Mouse (Mus musculus) left cerebral cortex, adult 8-10 months (tissue): Measurements from ENCODE around the gene Degs1. TPM values are rescaled to one million over a fixed set of nuclear protein-coding genes. Genes with fewer than 3 reads are reported as not detected.

Experiments used
- DNase-seq, 2 experiments: peaks; one replicate each; pipeline ENCODE4 v3.0.0; 2022; ENCODE audit warnings: low spot score in 2 of 2
- total RNA-seq, 4 experiments: library from RNA; stranded (reverse); gene quantifications; 2 replicates each; pipeline ENCODE4 v1.2.4; 2022

The Degs1 gene
- total RNA-seq, 4 experiments from 2014 or later = 73.6 to 84.7 (median 79.1) TPM

- peak in 1 of 2 experiments; percentile 6 for DNase-seq
These were observed 1.3 kb downstream of the Degs1 start for GRCm38 (mm10) chr1:182281251-182281711.

- DNase-seq = no peak
These were observed 2.0 kb downstream of the Degs1 start for GRCm38 (mm10) chr1:182280577-182280976.

GRCm38 (mm10) chr1:182280046-182280445 lies 2.6 kb downstream of the Degs1 start:
- no peak for DNase-seq

GRCm38 (mm10) chr1:182279436-182279835 lies 3.2 kb downstream of the Degs1 start:
- DNase-seq = no peak

- DNase-seq = no peak
These were observed 7.5 kb downstream of the Degs1 start for GRCm38 (mm10) chr1:182275109-182275508.

GRCm38 (mm10) chr1:182271632-182272031 lies 11.0 kb downstream of the Degs1 start:
- no peak for DNase-seq

GRCm38 (mm10) chr1:182271130-182271529 lies 11.5 kb downstream of the Degs1 start:
- no peak for DNase-seq

- DNase-seq = no peak
These were observed 14.3 kb downstream of the Degs1 start for GRCm38 (mm10) chr1:182268317-182268716.

- no peak for DNase-seq
These were observed 16.5 kb downstream of the Degs1 start for GRCm38 (mm10) chr1:182266028-182266525.

GRCm38 (mm10) chr1:182256041-182256680 lies 26.4 kb downstream of the Degs1 start:
- no peak for DNase-seq

GRCm38 (mm10) chr1:182255031-182255430 lies 27.6 kb downstream of the Degs1 start:
- DNase-seq = no peak

- DNase-seq = no peak
These were observed 28.0 kb downstream of the Degs1 start for GRCm38 (mm10) chr1:182254618-182255017.

GRCm38 (mm10) chr1:182253756-182254534 lies 28.7 kb downstream of the Degs1 start:
- DNase-seq = no peak

GRCm38 (mm10) chr1:182252534-182253171 lies 30.0 kb downstream of the Degs1 start:
- DNase-seq = no peak

GRCm38 (mm10) chr1:182250734-182251133 lies 31.9 kb downstream of the Degs1 start:
- DNase-seq = no peak

- DNase-seq = no peak
These were observed 33.3 kb downstream of the Degs1 start for GRCm38 (mm10) chr1:182249298-182249697.

- no peak for DNase-seq
These were observed 37.6 kb downstream of the Degs1 start for GRCm38 (mm10) chr1:182245003-182245402.

GRCm38 (mm10) chr1:182238056-182238703 lies 44.4 kb downstream of the Degs1 start:
- no peak for DNase-seq

- DNase-seq = no peak
These were observed 45.2 kb downstream of the Degs1 start for GRCm38 (mm10) chr1:182237386-182237785.

GRCm38 (mm10) chr1:182235174-182235573 lies 47.4 kb downstream of the Degs1 start:
- no peak for DNase-seq

GRCm38 (mm10) chr1:182229381-182229780 lies 53.2 kb downstream of the Degs1 start:
- no peak for DNase-seq
